Mouse (Mus musculus) layer of hippocampus, adult 11-12 months (tissue): ENCODE results near the gene Mri1.

Experiments used
- DNase-seq: peaks from one replicate; pipeline ENCODE4 v3.0.0; 2022; ENCODE audit warnings: low spot score

Gene Mri1

GRCm38 (mm10) chr8:84202938-84203917 lies 53.9 kb downstream of the Mri1 start:
- peak; percentile 69 for DNase-seq

- no peak for DNase-seq
These were observed 54.7 kb downstream of the Mri1 start for GRCm38 (mm10) chr8:84202466-84202865.

- DNase-seq, result peak; percentile 70
These were observed 55.4 kb downstream of the Mri1 start for GRCm38 (mm10) chr8:84201545-84202245.

GRCm38 (mm10) chr8:84200652-84201544 lies 56.2 kb downstream of the Mri1 start:
- peak; percentile 73 for DNase-seq

- DNase-seq, result no peak
These were observed 57.0 kb downstream of the Mri1 start for GRCm38 (mm10) chr8:84200126-84200555.
